Mouse (Mus musculus) heart, postnatal 0 days (tissue): ENCODE results near the gene Ier3.

Source experiments
- CTCF ChIP-seq: IDR thresholded peaks from 2 replicates; pipeline ENCODE4 v1.5.1; 2016; ENCODE audit warnings: antibody characterized with exemption, control low read depth, low read depth
- EP300 ChIP-seq: IDR thresholded peaks from 2 replicates; pipeline ENCODE4 v1.6.1; 2016; ENCODE audit warnings: antibody characterized with exemption, low read depth

DNA sequence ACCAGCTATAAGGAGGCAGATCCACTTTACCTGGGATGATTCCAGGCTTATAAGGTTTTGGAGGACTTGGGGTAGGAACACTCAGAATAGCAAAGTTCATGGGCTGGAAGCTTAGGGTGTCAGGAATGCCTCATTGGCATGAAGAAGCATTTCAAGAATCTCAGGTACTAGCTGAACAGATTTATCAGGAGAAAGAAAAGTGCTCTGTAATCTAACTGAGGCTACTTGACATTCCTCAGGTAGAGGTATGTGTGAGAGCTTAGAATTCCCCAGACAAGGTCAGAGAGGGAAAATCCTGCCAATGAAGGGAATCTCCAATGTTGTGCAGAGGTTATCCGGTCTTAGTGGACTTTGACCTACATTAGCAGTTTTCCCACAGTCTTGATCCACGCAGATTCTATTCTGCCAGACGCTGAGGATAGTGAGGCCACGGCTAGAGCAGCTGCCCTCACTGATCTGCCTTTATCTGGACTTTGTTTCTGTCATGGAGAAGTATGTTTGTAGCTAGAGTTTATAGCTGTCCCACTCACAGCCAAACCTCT lies 17.6 kb upstream of the Ier3 start:
- no peak for TF ChIP-seq EP300
- no peak for TF ChIP-seq CTCF
